Mouse (Mus musculus): ENCODE measurements at regions not wholly inside any gene's neighbourhood (a gene's known extent, or its start where the extent isn't known, plus 50 kb on each side); places are given as distances from the start of the nearest gene placed in this dataset.

- no peak overlapping the region for H3K27ac ChIP-seq
These were observed 378.8 kb downstream of the Fam19a5 start for GRCm38 (mm10) chr15:87922781-87923446.

GRCm38 (mm10) chr15:87923906-87924305, 379.8 kb downstream of the Fam19a5 start:
- Histone ChIP-seq H3K27me3 (ENCODE audit: control insufficient read depth, insufficient read depth, low read length) (no peaks in the 10 kb centered on the region), H3K4me2 (replicated peaks) (no peak overlapping the region), H3K4me1 (replicated peaks; ENCODE audit: control insufficient read depth, insufficient read depth, low read length) (no peaks in the 10 kb centered on the region), H3K9ac (no peak overlapping the region), H3K9me3 (ENCODE audit: control insufficient read depth, low read length) (no peaks in the 10 kb centered on the region), H3K36me3 (replicated peaks; ENCODE audit: control insufficient read depth, insufficient read depth) (no peaks in the 10 kb centered on the region), H3K4me3 (replicated peaks; ENCODE audit: low read length) (no peak overlapping the region), H3K27ac (no peak overlapping the region)
- WGBS: 45% methylated on average over 9 of the region's 9 CpGs
- ATAC-seq (ENCODE audit: low FRiP score) (no peak), DNase-seq (ENCODE audit: low spot score) (no peak)

More at GRCm38 (mm10) chr15:87922781-87923446, 378.8 kb downstream of the Fam19a5 start:
- no peaks in the 10 kb centered on the region for H3K4me1 ChIP-seq (replicated peaks; ENCODE audit: control insufficient read depth, insufficient read depth, low read length)
- no peak overlapping the region for H3K9ac ChIP-seq
- whole genome bisulfite sequencing: 90% methylated on average over 4 of the region's 4 CpGs
- H3K9me3 ChIP-seq (ENCODE audit: control insufficient read depth, low read length): no peaks in the 10 kb centered on the region
- no peak overlapping the region for H3K4me2 ChIP-seq (replicated peaks)
- no peak for DNase-seq (ENCODE audit: low spot score)
- no peaks in the 10 kb centered on the region for H3K36me3 ChIP-seq (replicated peaks; ENCODE audit: control insufficient read depth, insufficient read depth)
- ATAC-seq (ENCODE audit: low FRiP score): no peak
- H3K27me3 ChIP-seq (ENCODE audit: control insufficient read depth, insufficient read depth, low read length): no peaks in the 10 kb centered on the region
- H3K4me3 ChIP-seq (replicated peaks; ENCODE audit: low read length): no peak overlapping the region

GRCm38 (mm10) chr15:87936041-87936440, 391.9 kb downstream of the Fam19a5 start:
- no peak for ATAC-seq (ENCODE audit: low FRiP score)
- Histone ChIP-seq H3K4me2 (replicated peaks) (no peak overlapping the region), H3K27ac (no peak overlapping the region), H3K4me1 (replicated peaks; ENCODE audit: control insufficient read depth, insufficient read depth, low read length) (0 out of 2 replicates have a peak, but pooled peaks cover 7% of the 10 kb centered on the region), H3K9me3 (ENCODE audit: control insufficient read depth, low read length) (no peaks in the 10 kb centered on the region), H3K36me3 (replicated peaks; ENCODE audit: control insufficient read depth, insufficient read depth) (no peaks in the 10 kb centered on the region), H3K4me3 (replicated peaks; ENCODE audit: low read length) (no peak overlapping the region), H3K9ac (no peak overlapping the region), H3K27me3 (ENCODE audit: control insufficient read depth, insufficient read depth, low read length) (no peaks in the 10 kb centered on the region)
- WGBS: 72% methylated on average over 6 of the region's 6 CpGs
- DNase-seq (ENCODE audit: low spot score): no peak

GRCm38 (mm10) chr15:87940837-87941236, 396.7 kb downstream of the Fam19a5 start:
- Histone ChIP-seq H3K36me3 (replicated peaks; ENCODE audit: control insufficient read depth, insufficient read depth) (no peaks in the 10 kb centered on the region), H3K4me2 (replicated peaks) (no peak overlapping the region), H3K9me3 (ENCODE audit: control insufficient read depth, low read length) (no peaks in the 10 kb centered on the region), H3K9ac (no peak overlapping the region), H3K27me3 (ENCODE audit: control insufficient read depth, insufficient read depth, low read length) (no peaks in the 10 kb centered on the region), H3K27ac (no peak overlapping the region), H3K4me3 (replicated peaks; ENCODE audit: low read length) (no peak overlapping the region), H3K4me1 (replicated peaks; ENCODE audit: control insufficient read depth, insufficient read depth, low read length) (no peaks in the 10 kb centered on the region)
- 60% methylated on average over 3 of the region's 3 CpGs for WGBS
- peak; percentile 53 for DNase-seq (ENCODE audit: low spot score)
- ATAC-seq (ENCODE audit: low FRiP score): no peak

- no peak overlapping the region for H3K4me3 ChIP-seq (replicated peaks; ENCODE audit: low read length)
- H3K27ac ChIP-seq: no peak overlapping the region
- no peak overlapping the region for H3K4me2 ChIP-seq (replicated peaks)
- ATAC-seq (ENCODE audit: low FRiP score) (no peak), DNase-seq (ENCODE audit: low spot score) (no peak)
- H3K27me3 ChIP-seq (ENCODE audit: control insufficient read depth, insufficient read depth, low read length): no peaks in the 10 kb centered on the region
- WGBS: 81% methylated on average over 3 of the region's 3 CpGs
- no peaks in the 10 kb centered on the region for H3K4me1 ChIP-seq (replicated peaks; ENCODE audit: control insufficient read depth, insufficient read depth, low read length)
- H3K9me3 ChIP-seq (ENCODE audit: control insufficient read depth, low read length): no peaks in the 10 kb centered on the region
- no peak overlapping the region for H3K9ac ChIP-seq
- no peaks in the 10 kb centered on the region for H3K36me3 ChIP-seq (replicated peaks; ENCODE audit: control insufficient read depth, insufficient read depth)
These were observed 408.4 kb downstream of the Fam19a5 start for GRCm38 (mm10) chr15:87952531-87952930.

GRCm38 (mm10) chr15:87955685-87956256, 411.7 kb downstream of the Fam19a5 start:
- Histone ChIP-seq H3K27ac (no peak overlapping the region), H3K9me3 (ENCODE audit: control insufficient read depth, low read length) (no peaks in the 10 kb centered on the region), H3K4me3 (replicated peaks; ENCODE audit: low read length) (no peak overlapping the region), H3K36me3 (replicated peaks; ENCODE audit: control insufficient read depth, insufficient read depth) (no peaks in the 10 kb centered on the region), H3K9ac (no peak overlapping the region), H3K4me2 (replicated peaks) (no peak overlapping the region), H3K4me1 (replicated peaks; ENCODE audit: control insufficient read depth, insufficient read depth, low read length) (no peaks in the 10 kb centered on the region), H3K27me3 (ENCODE audit: control insufficient read depth, insufficient read depth, low read length) (no peaks in the 10 kb centered on the region)
- ATAC-seq (ENCODE audit: low FRiP score): no peak
- no peak for DNase-seq (ENCODE audit: low spot score)
- 73% methylated on average over 5 of the region's 5 CpGs for WGBS

GRCm38 (mm10) chr15:87958866-87959265, 414.8 kb downstream of the Fam19a5 start:
- Histone ChIP-seq H3K9me3 (ENCODE audit: control insufficient read depth, low read length) (no peaks in the 10 kb centered on the region), H3K27me3 (ENCODE audit: control insufficient read depth, insufficient read depth, low read length) (no peaks in the 10 kb centered on the region), H3K4me1 (replicated peaks; ENCODE audit: control insufficient read depth, insufficient read depth, low read length) (no peaks in the 10 kb centered on the region), H3K36me3 (replicated peaks; ENCODE audit: control insufficient read depth, insufficient read depth) (no peaks in the 10 kb centered on the region), H3K4me2 (replicated peaks) (no peak overlapping the region), H3K9ac (no peak overlapping the region), H3K4me3 (replicated peaks; ENCODE audit: low read length) (no peak overlapping the region), H3K27ac (no peak overlapping the region)
- 75% methylated on average over 1 of the region's 1 CpGs for WGBS
- no peak for DNase-seq (ENCODE audit: low spot score)
- ATAC-seq (ENCODE audit: low FRiP score): no peak

- no peak for DNase-seq (ENCODE audit: low spot score)
- WGBS: 84% methylated on average over 6 of the region's 6 CpGs
These were observed 428.5 kb downstream of the Fam19a5 start for GRCm38 (mm10) chr15:87972641-87973040.

GRCm38 (mm10) chr15:87987322-87987985, 443.4 kb downstream of the Fam19a5 start:
- ATAC-seq (ENCODE audit: low FRiP score): no peak
- no peak overlapping the region for H3K4me3 ChIP-seq (replicated peaks; ENCODE audit: low read length)
- H3K27ac ChIP-seq: no peak overlapping the region
- no peaks in the 10 kb centered on the region for H3K36me3 ChIP-seq (replicated peaks; ENCODE audit: control insufficient read depth, insufficient read depth)
- 6% methylated on average over 5 of the region's 5 CpGs for WGBS
- H3K27me3 ChIP-seq (ENCODE audit: control insufficient read depth, insufficient read depth, low read length): no peaks in the 10 kb centered on the region
- no peak overlapping the region for H3K4me2 ChIP-seq (replicated peaks)
- H3K4me1 ChIP-seq (replicated peaks; ENCODE audit: control insufficient read depth, insufficient read depth, low read length): peaks cover 5% of the 10 kb centered on the region; the same call in 1 of the 2 replicates
- H3K9me3 ChIP-seq (ENCODE audit: control insufficient read depth, low read length): no peaks in the 10 kb centered on the region
- no peak overlapping the region for H3K9ac ChIP-seq
- DNase-seq (ENCODE audit: low spot score): no peak

More at GRCm38 (mm10) chr15:87972641-87973040, 428.5 kb downstream of the Fam19a5 start:
- Histone ChIP-seq H3K4me1 (replicated peaks; ENCODE audit: control insufficient read depth, insufficient read depth, low read length) (no peaks in the 10 kb centered on the region), H3K27me3 (ENCODE audit: control insufficient read depth, insufficient read depth, low read length) (no peaks in the 10 kb centered on the region), H3K4me3 (replicated peaks; ENCODE audit: low read length) (no peak overlapping the region), H3K9ac (no peak overlapping the region), H3K27ac (no peak overlapping the region), H3K36me3 (replicated peaks; ENCODE audit: control insufficient read depth, insufficient read depth) (no peaks in the 10 kb centered on the region), H3K9me3 (ENCODE audit: control insufficient read depth, low read length) (no peaks in the 10 kb centered on the region), H3K4me2 (replicated peaks) (no peak overlapping the region)
- no peak for ATAC-seq (ENCODE audit: low FRiP score)

Measured in hindbrain, embryonic 14.5 days (tissue).